Mouse (Mus musculus) CH12.LX (cell line): ENCODE data around the gene Abraxas2. TPM values are rescaled to one million over a fixed set of nuclear protein-coding genes. Genes with fewer than 3 reads are reported as not detected.

ENCODE experiments used
- DNase-seq: peaks from one replicate; pipeline ENCODE4 v3.0.0-alpha.2; 2013; ENCODE audit errors: extremely low read depth
- H3K27ac ChIP-seq: 2 replicates; pipeline ENCODE4 v1.5.1; 2012; ENCODE audit warnings: low read depth, mild to moderate bottlenecking, control low read depth, moderate library complexity; ENCODE audit not compliant: insufficient read depth
- H3K27me3 ChIP-seq: replicated peaks from 2 replicates; pipeline ENCODE3; 2012; ENCODE audit warnings: inconsistent platforms
- H3K36me3 ChIP-seq, 2 experiments: replicated peaks in 1 of 2; 2 replicates each; pipeline versions ENCODE3 to v1.6.1; 2012; ENCODE audit warnings: inconsistent platforms in 1 of 2, low read length in 1 of 2, mild to moderate bottlenecking in 1 of 2, mixed read lengths in 1 of 2, moderate library complexity in 1 of 2; ENCODE audit not compliant: control insufficient read depth in 1 of 2, insufficient read depth in 1 of 2
- H3K4me1 ChIP-seq, 2 experiments: 2 replicates each; pipeline ENCODE4 v1.6.1; 2012; ENCODE audit warnings: inconsistent platforms in 1 of 2, moderate library complexity in 1 of 2; ENCODE audit not compliant: insufficient read depth in 2 of 2, control insufficient read depth in 1 of 2
- H3K4me2 ChIP-seq: 2 replicates; pipeline ENCODE4 v1.6.1; 2012; ENCODE audit warnings: low read depth, mild to moderate bottlenecking, control low read depth; ENCODE audit not compliant: poor library complexity, insufficient read depth, severe bottlenecking
- H3K4me3 ChIP-seq, 3 experiments: fragments of 150-350 bp in 1 of 3; sonication (generic) in 1 of 3; replicated peaks in 1 of 3; 2 replicates each; pipeline versions ENCODE3 to v1.5.1; 2011 to 2012; ENCODE audit warnings: low read depth in 2 of 3, low read length in 2 of 3, mild to moderate bottlenecking in 2 of 3, moderate library complexity in 2 of 3, control low read depth in 1 of 3, improper control_type of control experiment in 1 of 3, inconsistent platforms in 1 of 3, mixed read lengths in 1 of 3; ENCODE audit not compliant: poor library complexity in 1 of 3
- H3K79me2 ChIP-seq: replicated peaks from 2 replicates; pipeline ENCODE4 v1.6.1; 2012; ENCODE audit warnings: mild to moderate bottlenecking, moderate library complexity; ENCODE audit not compliant: control insufficient read depth, poor library complexity, insufficient read depth, severe bottlenecking; ENCODE audit errors: extremely low read depth
- H3K9ac ChIP-seq: 2 replicates; pipeline ENCODE4 v1.6.1; 2012; ENCODE audit warnings: low read depth, mild to moderate bottlenecking, control low read depth, moderate library complexity; ENCODE audit not compliant: insufficient read depth
- H3K9me3 ChIP-seq: replicated peaks from 2 replicates; pipeline ENCODE3; 2012; ENCODE audit warnings: low read length, inconsistent platforms, mixed read lengths
- CHD1 ChIP-seq: IDR thresholded peaks from 2 replicates; pipeline ENCODE4 v1.6.1; 2012; ENCODE audit warnings: low read depth, low read length, improper control_type of control experiment, inconsistent platforms
- CTCF ChIP-seq, 2 experiments: IDR thresholded peaks in 1 of 2; conservative IDR thresholded peaks in 1 of 2; 2 replicates each; pipeline ENCODE4 v1.5.1; 2011 to 2012; ENCODE audit warnings: low read depth in 2 of 2, low read length in 2 of 2, improper control_type of control experiment in 1 of 2, inconsistent platforms in 1 of 2, mild to moderate bottlenecking in 1 of 2, moderate library complexity in 1 of 2
- ELF1 ChIP-seq: IDR thresholded peaks from 2 replicates; pipeline ENCODE4 v1.6.1; 2014; ENCODE audit warnings: low read depth, mild to moderate bottlenecking, inconsistent platforms, low read length, improper control_type of control experiment
- EP300 ChIP-seq: IDR thresholded peaks from 2 replicates; pipeline ENCODE4 v1.6.1; 2011; ENCODE audit warnings: low read length, improper control_type of control experiment
- ETS1 ChIP-seq: conservative IDR thresholded peaks from 2 replicates; pipeline ENCODE4 v1.6.1; 2012; ENCODE audit warnings: low read depth, mild to moderate bottlenecking, inconsistent platforms, low read length, improper control_type of control experiment, moderate library complexity
- JUN ChIP-seq: IDR thresholded peaks from 2 replicates; pipeline ENCODE4 v1.6.1; 2011; ENCODE audit warnings: low read depth, mild to moderate bottlenecking, low read length, improper control_type of control experiment, moderate library complexity; ENCODE audit not compliant: insufficient read depth
- JUND ChIP-seq: conservative IDR thresholded peaks from 2 replicates; pipeline ENCODE4 v1.6.1; 2011; ENCODE audit warnings: low read depth, low read length, improper control_type of control experiment
- KAT2A ChIP-seq: IDR thresholded peaks from 2 replicates; pipeline ENCODE4 v1.6.1; 2012; ENCODE audit warnings: low read length, improper control_type of control experiment, inconsistent platforms; ENCODE audit not compliant: insufficient replicate concordance
- MAFK ChIP-seq: IDR thresholded peaks from 2 replicates; pipeline ENCODE4 v1.6.1; 2011; ENCODE audit warnings: low read length, improper control_type of control experiment; ENCODE audit not compliant: insufficient replicate concordance
- MAX ChIP-seq: IDR thresholded peaks from 2 replicates; pipeline ENCODE4 v1.6.1; 2011; ENCODE audit warnings: low read length, improper control_type of control experiment
- MYC ChIP-seq: IDR thresholded peaks from 2 replicates; pipeline ENCODE4 v1.6.1; 2011; ENCODE audit warnings: low read depth, mild to moderate bottlenecking, improper control_type of control experiment, low read length
- NRF1 ChIP-seq: IDR thresholded peaks from 2 replicates; pipeline ENCODE4 v1.6.1; 2014; ENCODE audit warnings: low read depth, mild to moderate bottlenecking, inconsistent platforms, low read length, improper control_type of control experiment, moderate library complexity
- POLR2AphosphoS2 ChIP-seq: IDR thresholded peaks from 2 replicates; pipeline ENCODE4 v1.6.1; 2011; ENCODE audit warnings: low read depth, low read length, improper control_type of control experiment
- RAD21 ChIP-seq: IDR thresholded peaks from 2 replicates; pipeline ENCODE4 v1.6.1; 2011; ENCODE audit warnings: low read depth, mild to moderate bottlenecking, low read length, improper control_type of control experiment, moderate library complexity
- TCF12 ChIP-seq: IDR thresholded peaks from 2 replicates; pipeline ENCODE4 v1.6.1; 2014; ENCODE audit warnings: low read depth, mild to moderate bottlenecking, inconsistent platforms, low read length, improper control_type of control experiment
- USF1 ChIP-seq: IDR thresholded peaks from 2 replicates; pipeline ENCODE4 v1.6.1; 2014; ENCODE audit warnings: low read depth, mild to moderate bottlenecking, inconsistent platforms, low read length, improper control_type of control experiment
- ZC3H11A ChIP-seq: IDR thresholded peaks from 2 replicates; pipeline ENCODE4 v1.6.1; 2012; ENCODE audit warnings: low read depth, mild to moderate bottlenecking, inconsistent platforms, low read length, improper control_type of control experiment
- dilution Hi-C: fragments of 300-500 bp; cut with MboI; formaldehyde crosslinking; loops from 2 replicates; pipeline ENCODE4 v1.14.3; 2020; ENCODE audit warnings: low sequenced_read_pairs; ENCODE audit not compliant: extremely low pct_unique_long_range_greater_than_20kb, extremely low pct_ligation_motif_present
- in situ Hi-C: fragments of 300-500 bp; cut with MboI; formaldehyde crosslinking; loops from 3 replicates; pipeline ENCODE4 v1.14.3; 2019; ENCODE audit warnings: low sequenced_read_pairs, low pct_ligation_motif_present, low pct_unique_long_range_greater_than_20kb, mixed read lengths
- polyA plus RNA-seq: library from polyadenylated mRNA; unstranded; fragments of >175 nt; gene quantifications from 2 replicates; pipeline ENCODE4 v1.2.1, GENCODE M21; 2012; ENCODE audit warnings: low read depth; ENCODE audit not compliant: insufficient read length
- total RNA-seq, 2 experiments: library from RNA; depleted of rRNA; stranded (reverse); fragments of 300-350 nt in 1 of 2; fragments of >200 nt in 1 of 2; gene quantifications; 2 replicates each; pipeline ENCODE4 v1.2.3; 2012 to 2014

Gene Abraxas2
- total and polyA plus RNA-seq, 3 experiments, result 20.1 to 28.4 (median 21.3) TPM

GRCm38 (mm10) chr7:132813416-132814088, 45.5 kb upstream of the Abraxas2 start, which contains the start of gene Fam53b (continued):
- TF ChIP-seq ETS1 (no peak), USF1 (no peak), RAD21 (no peak), EP300 (no peak)

GRCm38 (mm10) chr7:132814089-132814450, 45.0 kb upstream of the Abraxas2 start:
- in situ Hi-C loops (no loop called here), dilution Hi-C loops (no loop called here)
- peak overlapping the region; percentile 82 for H3K9ac ChIP-seq
- 0 out of 2 replicates have a peak, but pooled peaks have one; percentile 7 for TF ChIP-seq MYC
- TF ChIP-seq ZC3H11A, result no peak
- no peaks in the 10 kb centered on the region for H3K9me3 ChIP-seq
- H3K27me3 ChIP-seq, result no peaks in the 10 kb centered on the region
- no peak for DNase-seq
- H3K4me1 ChIP-seq, result peaks cover 7 to 54% of the 10 kb centered on the region in 2 experiments
- peak overlapping the region; percentile 65 to 82 (median 81) for H3K4me3 ChIP-seq
- peak overlapping the region; percentile 71; the same call in 1 of the 2 replicates for H3K27ac ChIP-seq
- peaks cover 0 to 2% of the 10 kb centered on the region in 2 experiments for H3K36me3 ChIP-seq
- peak overlapping the region; percentile 74 for H3K4me2 ChIP-seq
- H3K79me2 ChIP-seq, result peaks cover 35% of the 10 kb centered on the region

GRCm38 (mm10) chr7:132815081-132815480, 43.9 kb upstream of the Abraxas2 start:
- dilution Hi-C loops, result no loop called here
- H3K27me3 ChIP-seq, result no peaks in the 10 kb centered on the region
- in situ Hi-C loops, result no loop called here

More at GRCm38 (mm10) chr7:132815081-132815480, 43.9 kb upstream of the Abraxas2 start:
- TF ChIP-seq TCF12 (no peak), CTCF (conservative IDR thresholded peaks at IDR 0.05 in 1 of 2, IDR thresholded peaks at IDR 0.05 in 1 of 2; ENCODE audit: low read depth in 2 of 2, low read length in 2 of 2) (peak in 1 of 2 experiments; percentile 36; a peak in 2 of 4 replicates), JUN (no peak), ELF1 (no peak), CHD1 (no peak), POLR2AphosphoS2 (no peak), ZC3H11A (no peak), KAT2A (no peak), MAX (no peak), NRF1 (no peak), RAD21 (peak; percentile 22), JUND (no peak), MAFK (no peak)
- H3K4me2 ChIP-seq, result no peak overlapping the region
- DNase-seq, result no peak
- H3K27ac ChIP-seq, result no peak overlapping the region
- H3K9ac ChIP-seq, result no peak overlapping the region
- H3K9me3 ChIP-seq, result no peaks in the 10 kb centered on the region
- H3K79me2 ChIP-seq, result peaks cover 24% of the 10 kb centered on the region
- no peak overlapping the region for H3K4me3 ChIP-seq
- peaks cover 5 to 45% of the 10 kb centered on the region in 2 experiments for H3K4me1 ChIP-seq
- peaks cover 0 to 4% of the 10 kb centered on the region in 2 experiments for H3K36me3 ChIP-seq
